ENCODE assay signal across 8 mouse cellular contexts in the genomic region with DNA sequence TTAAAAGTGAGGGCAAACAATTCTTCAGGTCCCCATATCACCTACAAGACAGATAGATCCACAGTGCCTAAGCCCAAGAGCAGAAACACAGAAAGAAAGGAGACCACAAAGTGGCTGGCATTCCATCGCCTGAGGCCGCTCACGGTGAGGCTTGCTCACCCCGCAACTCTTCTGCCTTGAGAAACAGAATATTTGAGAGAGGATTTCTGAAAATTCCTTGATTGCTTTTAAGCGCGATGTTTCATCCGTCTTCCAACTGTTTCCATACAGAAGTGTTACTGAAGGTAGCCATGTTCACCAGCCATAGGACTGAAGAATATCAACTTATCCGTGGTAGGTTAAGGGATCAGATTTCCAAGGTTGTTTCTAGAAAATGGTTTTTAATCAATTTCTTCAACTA.
A peak's percentile ranks its signal among the peaks of the same experiment; 100 is the strongest.
DNase-seq lines count a peak whose midpoint lies in the region; ATAC-seq and TF ChIP-seq lines count a peak whose summit lies in the region.

No protein-coding gene starts in this region.

- DNase-seq in gastrocnemius, adult 2 months: no peak
- no peak for DNase-seq in gastrocnemius, postnatal 14 days
- no peak for DNase-seq in lung, postnatal 0 days (ENCODE audit: low spot score)
- DNase-seq in left cerebral cortex, adult 9 months (ENCODE audit: low spot score in 2 of 2): no peak

- H3K36me3 ChIP-seq in lung, embryonic 16.5 days (ENCODE audit: control insufficient read depth, insufficient read depth, low read length): no peaks in the 10 kb centered on the region
- H3K36me3 ChIP-seq in lung, postnatal 0 days (ENCODE audit: insufficient read depth, low read length): no peaks in the 10 kb centered on the region
- no peaks in the 10 kb centered on the region for H3K36me3 ChIP-seq in intestine, embryonic 16.5 days (ENCODE audit: control insufficient read depth, insufficient read depth, low read length)
- H3K36me3 ChIP-seq in stomach, embryonic 15.5 days: no peaks in the 10 kb centered on the region

- no peak for ATAC-seq in lung, embryonic 16.5 days (ENCODE audit: low read depth)
- ATAC-seq in lung, postnatal 0 days: no peak
- no peak; the same call in none of the 2 replicates for ATAC-seq in intestine, embryonic 16.5 days
- ATAC-seq in stomach, embryonic 15.5 days (ENCODE audit: insufficient read depth, low FRiP score, low read depth): no peak
- no peak for ATAC-seq in erythroblast, adult 5-6 weeks (replicated peaks; ENCODE audit: low FRiP score, poor library complexity, severe bottlenecking)

- TF ChIP-seq EP300 in lung, postnatal 0 days (IDR thresholded peaks at IDR 0.05): no peak

- no peaks in the 10 kb centered on the region for H3K27me3 ChIP-seq in lung, embryonic 16.5 days (ENCODE audit: control insufficient read depth, insufficient read depth, low read depth, low read length)
- H3K27me3 ChIP-seq in lung, postnatal 0 days (replicated peaks; ENCODE audit: insufficient read depth, low read length): no peaks in the 10 kb centered on the region
- H3K27me3 ChIP-seq in intestine, embryonic 16.5 days (replicated peaks; ENCODE audit: control insufficient read depth, insufficient read depth, low read length): no peaks in the 10 kb centered on the region
- no peaks in the 10 kb centered on the region for H3K27me3 ChIP-seq in stomach, embryonic 15.5 days (replicated peaks)

- no peak overlapping the region for H3K4me2 ChIP-seq in lung, embryonic 16.5 days (ENCODE audit: low read depth, low read length)
- no peak overlapping the region for H3K4me2 ChIP-seq in lung, postnatal 0 days (replicated peaks; ENCODE audit: low read depth, low read length)
- peak overlapping the region; percentile 9; the same call in 1 of the 2 replicates for H3K4me2 ChIP-seq in intestine, embryonic 16.5 days (ENCODE audit: low read depth, low read length)
- no peak overlapping the region for H3K4me2 ChIP-seq in stomach, embryonic 15.5 days

- H3K27ac ChIP-seq in gastrocnemius, adult 2 months: peak overlapping the region; percentile 48; the same call in 1 of the 2 replicates
- peak overlapping the region; percentile 40 for H3K27ac ChIP-seq in lung, embryonic 16.5 days (ENCODE audit: low read length)
- H3K27ac ChIP-seq in lung, postnatal 0 days (ENCODE audit: low read length): no peak overlapping the region
- H3K27ac ChIP-seq in intestine, embryonic 16.5 days (ENCODE audit: low read length): peak overlapping the region; percentile 70
- peak overlapping the region; percentile 71; the same call in 1 of the 2 replicates for H3K27ac ChIP-seq in stomach, embryonic 15.5 days

- no peaks in the 10 kb centered on the region for H3K9me3 ChIP-seq in lung, embryonic 16.5 days (ENCODE audit: control insufficient read depth, low read length)
- H3K9me3 ChIP-seq in lung, postnatal 0 days (ENCODE audit: low read length): no peaks in the 10 kb centered on the region
- no peaks in the 10 kb centered on the region for H3K9me3 ChIP-seq in intestine, embryonic 16.5 days (ENCODE audit: control insufficient read depth, low read length)
- no peaks in the 10 kb centered on the region for H3K9me3 ChIP-seq in stomach, embryonic 15.5 days

- intact Hi-C loops in gastrocnemius, adult 2 months (cut with DNase I): loop anchor here (2.0 kb wide), 1 partner anchor 36 kb away; no protein-coding TSS in a partner anchor
- intact Hi-C loops in gastrocnemius, postnatal 14 days (cut with DNase I; ENCODE audit: low total_unique reads): no loop called here

- no peak overlapping the region for H3K9ac ChIP-seq in lung, embryonic 16.5 days (ENCODE audit: low read length)
- H3K9ac ChIP-seq in lung, postnatal 0 days (replicated peaks; ENCODE audit: low read depth): no peak overlapping the region
- peak overlapping the region; percentile 40; the same call in 1 of the 2 replicates for H3K9ac ChIP-seq in intestine, embryonic 16.5 days (ENCODE audit: low read depth, low read length)
- H3K9ac ChIP-seq in stomach, embryonic 15.5 days: no peak overlapping the region

- no peak for TF ChIP-seq CTCF in gastrocnemius, adult 2 months (IDR thresholded peaks at IDR 0.05)
- no peak for TF ChIP-seq CTCF in lung, postnatal 0 days (IDR thresholded peaks at IDR 0.05)

- WGBS in lung, embryonic 16.5 days: 66% methylated on average over 8 of the region's 8 CpGs
- 62% methylated on average over 8 of the region's 8 CpGs for WGBS in lung, postnatal 0 days
- WGBS in intestine, embryonic 16.5 days: 72% methylated on average over 8 of the region's 8 CpGs
- WGBS in stomach, embryonic 15.5 days: 66% methylated on average over 8 of the region's 8 CpGs

- peak overlapping the region; percentile 33 for H3K4me3 ChIP-seq in gastrocnemius, adult 2 months
- H3K4me3 ChIP-seq in lung, embryonic 16.5 days (ENCODE audit: low read length): no peak overlapping the region
- H3K4me3 ChIP-seq in lung, postnatal 0 days (ENCODE audit: low read depth, low read length): no peak overlapping the region
- no peak overlapping the region for H3K4me3 ChIP-seq in intestine, embryonic 16.5 days (ENCODE audit: low read length)
- no peak overlapping the region for H3K4me3 ChIP-seq in stomach, embryonic 15.5 days (replicated peaks)

- H3K4me1 ChIP-seq in lung, embryonic 16.5 days (replicated peaks; ENCODE audit: control insufficient read depth, insufficient read depth, low read length): peaks cover 2% of the 10 kb centered on the region
- no peaks in the 10 kb centered on the region; the same call in 1 of the 2 replicates for H3K4me1 ChIP-seq in lung, postnatal 0 days (ENCODE audit: insufficient read depth, low read depth, low read length)
- peaks cover 8% of the 10 kb centered on the region; the same call in 1 of the 2 replicates for H3K4me1 ChIP-seq in intestine, embryonic 16.5 days (ENCODE audit: control insufficient read depth, insufficient read depth, low read length)
- peaks cover 2% of the 10 kb centered on the region; the same call in 1 of the 2 replicates for H3K4me1 ChIP-seq in stomach, embryonic 15.5 days
